Mouse (Mus musculus): ENCODE measurements around the gene Elmo3. TPM values are rescaled to one million over a fixed set of nuclear protein-coding genes. Genes with fewer than 3 reads are reported as not detected.

The Elmo3 gene
- total and polyA plus RNA-seq, 3 experiments, result 0.70 to 2.8 (median 0.73) TPM

DNA sequence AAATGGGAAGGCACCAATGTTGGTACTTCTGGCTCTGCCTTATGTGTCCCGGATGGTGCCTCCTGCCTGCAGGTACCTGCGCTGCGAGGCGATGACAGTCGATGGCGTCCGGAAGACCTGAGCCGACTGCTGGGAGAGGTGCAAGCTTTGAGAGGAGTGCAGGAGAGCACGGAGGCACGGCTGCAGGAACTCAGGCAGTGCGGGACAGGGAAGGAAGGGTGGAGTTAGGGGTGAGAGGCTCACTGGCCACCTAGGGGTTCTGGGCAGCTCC is 34.5 kb upstream of the Elmo3 start:
- Histone ChIP-seq H3K79me2 (replicated peaks; ENCODE audit: control insufficient read depth, insufficient read depth, low read length) (no peaks in the 10 kb centered on the region), H3K27ac (no peak overlapping the region), H3K4me1 (ENCODE audit: control insufficient read depth, insufficient read depth, low read length) (peaks cover 4% of the 10 kb centered on the region; the same call in 1 of the 2 replicates), H3K4me3 (no peak overlapping the region), H3K9ac (ENCODE audit: low read depth, low read length) (no peak overlapping the region), H3K36me3 (ENCODE audit: control insufficient read depth, insufficient read depth, low read length) (no peaks in the 10 kb centered on the region), H3K27me3 (ENCODE audit: control insufficient read depth, insufficient read depth, low read length) (no peaks in the 10 kb centered on the region)
- TF ChIP-seq POLR2A (IDR thresholded peaks at IDR 0.05; ENCODE audit: insufficient read depth, low read depth, low read length) (no peak), CTCF (IDR thresholded peaks at IDR 0.05) (no peak), EP300 (IDR thresholded peaks at IDR 0.05; ENCODE audit: insufficient read depth, low read depth, low read length) (no peak)
- intact Hi-C loops (cut with DNase I), result no loop called here
- DNase-seq, result peak in 1 of 2 experiments; percentile 15
- WGBS, result 34% methylated on average over 11 of the region's 11 CpGs

DNA sequence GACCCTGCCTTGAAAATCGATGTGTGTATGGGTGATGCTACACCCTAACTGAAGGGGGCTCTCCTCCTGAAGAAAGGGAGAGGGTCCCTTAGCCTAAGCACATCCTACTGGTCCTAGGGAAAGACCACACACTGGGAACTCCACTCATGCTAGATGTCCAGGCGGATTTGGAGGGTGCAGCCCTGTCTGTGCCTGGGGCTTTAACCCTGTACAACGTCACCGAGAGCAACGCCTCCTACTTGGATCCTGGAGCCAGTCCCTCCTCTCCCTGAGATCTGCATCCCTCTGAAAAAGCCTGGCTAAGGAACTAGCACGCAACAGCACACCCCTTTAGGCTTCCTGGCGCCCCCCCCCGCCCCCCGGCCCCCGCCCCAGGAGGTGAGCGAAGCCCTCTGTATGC is 30.0 kb upstream of the Elmo3 start:
- H3K27ac ChIP-seq, result no peak overlapping the region
- WGBS, result 11% methylated on average over 11 of the region's 11 CpGs
- no peak for TF ChIP-seq CTCF (IDR thresholded peaks at IDR 0.05)
- no peak for TF ChIP-seq POLR2A (IDR thresholded peaks at IDR 0.05; ENCODE audit: insufficient read depth, low read depth, low read length)
- TF ChIP-seq EP300 (IDR thresholded peaks at IDR 0.05; ENCODE audit: insufficient read depth, low read depth, low read length), result no peak
- H3K27me3 ChIP-seq (ENCODE audit: control insufficient read depth, insufficient read depth, low read length), result no peaks in the 10 kb centered on the region
- no peaks in the 10 kb centered on the region for H3K79me2 ChIP-seq (replicated peaks; ENCODE audit: control insufficient read depth, insufficient read depth, low read length)
- H3K4me1 ChIP-seq (ENCODE audit: control insufficient read depth, insufficient read depth, low read length), result peaks cover 2% of the 10 kb centered on the region; the same call in 1 of the 2 replicates
- intact Hi-C loops (cut with DNase I), result no loop called here
- no peak overlapping the region for H3K9ac ChIP-seq (ENCODE audit: low read depth, low read length)
- H3K4me3 ChIP-seq, result no peak overlapping the region
- DNase-seq, result no peak
- H3K36me3 ChIP-seq (ENCODE audit: control insufficient read depth, insufficient read depth, low read length), result no peaks in the 10 kb centered on the region

DNA sequence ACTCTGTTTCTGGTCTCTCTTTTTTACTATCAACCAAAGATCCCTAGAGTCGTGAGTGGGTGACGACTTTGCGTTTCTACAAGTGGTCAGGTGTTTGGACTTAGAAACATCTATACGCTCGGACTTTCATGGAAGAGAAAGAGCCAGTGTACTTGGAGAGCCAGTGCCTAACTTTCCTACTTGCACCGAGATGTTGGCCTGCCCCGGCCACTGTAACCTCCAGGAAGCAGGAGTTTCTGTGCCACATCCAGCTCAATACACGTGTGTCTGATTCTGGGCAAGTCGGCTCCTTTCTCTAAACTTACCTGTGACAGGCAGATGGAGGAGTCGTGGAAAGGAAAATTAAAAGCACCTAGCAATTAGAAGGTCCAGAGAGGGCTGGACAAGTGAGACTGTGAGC is 29.6 kb upstream of the Elmo3 start, which contains the start of gene Nol3:
Nol3 (plus strand) TSS at position 301 of the 400 bp plus-strand sequence.
- Histone ChIP-seq H3K27me3 (ENCODE audit: control insufficient read depth, insufficient read depth, low read length) (no peaks in the 10 kb centered on the region), H3K4me3 (peak within 1 kb of the TSS; percentile 43), H3K27ac (peak within 1 kb of the TSS; percentile 52), H3K36me3 (ENCODE audit: control insufficient read depth, insufficient read depth, low read length) (no peaks in the 10 kb centered on the region), H3K4me1 (ENCODE audit: control insufficient read depth, insufficient read depth, low read length) (peaks cover 2% of the 10 kb centered on the region; the same call in 1 of the 2 replicates), H3K79me2 (replicated peaks; ENCODE audit: control insufficient read depth, insufficient read depth, low read length) (no peaks in the 10 kb centered on the region), H3K9ac (ENCODE audit: low read depth, low read length) (peak within 1 kb of the TSS; percentile 17)
- no peak for TF ChIP-seq EP300 (IDR thresholded peaks at IDR 0.05; ENCODE audit: insufficient read depth, low read depth, low read length)
- TF ChIP-seq CTCF (IDR thresholded peaks at IDR 0.05), result no peak
- TF ChIP-seq POLR2A (IDR thresholded peaks at IDR 0.05; ENCODE audit: insufficient read depth, low read depth, low read length), result no peak
- no peak for DNase-seq
- whole genome bisulfite sequencing, result 9% methylated on average over 10 of the region's 10 CpGs
- intact Hi-C loops (cut with DNase I), result no loop called here

DNA sequence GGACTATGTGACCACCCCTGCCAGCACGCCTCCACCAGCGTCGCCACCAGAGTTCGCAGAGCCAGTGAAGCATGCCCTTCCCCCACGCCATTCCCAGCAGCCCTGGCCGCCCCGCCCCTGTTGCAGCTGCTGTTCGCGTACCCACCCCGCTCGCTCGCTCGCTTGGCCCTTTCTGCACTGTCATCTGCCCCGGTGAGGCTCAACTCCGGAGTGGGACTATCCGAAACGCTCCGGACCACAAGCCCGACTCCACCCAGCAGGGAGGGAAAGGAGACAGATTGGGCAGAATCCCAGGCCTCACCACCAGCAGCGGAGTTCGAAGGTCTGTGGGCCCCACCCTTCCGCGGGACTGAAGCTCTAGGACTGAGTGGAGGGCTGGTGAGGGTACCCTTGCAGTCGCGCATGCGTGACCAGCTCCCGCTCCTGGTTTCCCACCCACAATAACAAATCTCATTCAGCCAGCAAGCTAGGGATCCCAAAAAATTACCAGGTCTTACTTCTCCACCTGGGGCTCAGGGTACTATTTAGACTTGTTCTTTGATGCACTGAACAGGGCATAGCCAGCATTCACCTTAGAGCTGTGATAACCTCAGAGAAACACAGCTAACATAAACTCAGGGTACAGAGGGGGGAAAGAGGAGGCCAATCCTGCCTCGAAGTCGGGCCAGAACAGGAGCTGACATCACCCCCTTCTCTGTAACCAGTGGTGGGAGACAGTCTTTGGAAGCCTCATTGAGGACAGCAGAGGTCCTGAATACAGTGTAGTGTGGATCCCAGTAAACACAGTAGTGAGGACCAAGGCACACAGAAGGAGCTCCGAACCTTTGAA is 28.9 kb upstream of the Elmo3 start:
- no peaks in the 10 kb centered on the region for H3K36me3 ChIP-seq (ENCODE audit: control insufficient read depth, insufficient read depth, low read length)
- peak overlapping the region; percentile 43 for H3K4me3 ChIP-seq
- H3K27me3 ChIP-seq (ENCODE audit: control insufficient read depth, insufficient read depth, low read length), result no peaks in the 10 kb centered on the region
- peak; percentile 70 to 72 for DNase-seq
- intact Hi-C loops (cut with DNase I), result no loop called here
- peaks cover 2% of the 10 kb centered on the region; the same call in 1 of the 2 replicates for H3K4me1 ChIP-seq (ENCODE audit: control insufficient read depth, insufficient read depth, low read length)
- peak overlapping the region; percentile 52 for H3K27ac ChIP-seq
- WGBS, result 7% methylated on average over 30 of the region's 30 CpGs
- peak overlapping the region; percentile 17 for H3K9ac ChIP-seq (ENCODE audit: low read depth, low read length)
- TF ChIP-seq EP300 (IDR thresholded peaks at IDR 0.05; ENCODE audit: insufficient read depth, low read depth, low read length) (no peak), POLR2A (IDR thresholded peaks at IDR 0.05; ENCODE audit: insufficient read depth, low read depth, low read length) (peak; percentile 27; the same call in 1 of the 2 replicates)
- no peaks in the 10 kb centered on the region for H3K79me2 ChIP-seq (replicated peaks; ENCODE audit: control insufficient read depth, insufficient read depth, low read length)

DNA sequence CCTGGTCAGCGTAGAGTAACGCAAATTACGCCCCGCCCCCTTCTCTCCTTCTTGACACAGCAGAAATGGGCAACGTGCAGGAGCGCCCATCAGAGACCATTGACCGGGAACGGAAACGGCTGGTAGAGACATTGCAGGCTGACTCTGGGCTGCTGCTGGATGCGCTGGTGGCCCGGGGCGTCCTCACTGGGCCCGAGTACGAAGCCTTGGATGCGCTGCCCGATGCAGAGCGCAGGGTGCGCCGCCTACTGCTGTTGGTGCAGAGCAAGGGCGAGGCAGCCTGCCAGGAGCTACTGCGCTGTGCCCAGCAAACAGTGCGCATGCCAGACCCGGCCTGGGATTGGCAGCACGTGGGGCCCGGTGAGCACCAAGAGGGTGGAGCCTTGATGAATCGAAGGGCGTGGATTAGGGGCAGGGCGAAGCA is 26.5 kb upstream of the Elmo3 start:
- H3K9ac ChIP-seq (ENCODE audit: low read depth, low read length), result no peak overlapping the region
- H3K27me3 ChIP-seq (ENCODE audit: control insufficient read depth, insufficient read depth, low read length), result no peaks in the 10 kb centered on the region

DNA sequence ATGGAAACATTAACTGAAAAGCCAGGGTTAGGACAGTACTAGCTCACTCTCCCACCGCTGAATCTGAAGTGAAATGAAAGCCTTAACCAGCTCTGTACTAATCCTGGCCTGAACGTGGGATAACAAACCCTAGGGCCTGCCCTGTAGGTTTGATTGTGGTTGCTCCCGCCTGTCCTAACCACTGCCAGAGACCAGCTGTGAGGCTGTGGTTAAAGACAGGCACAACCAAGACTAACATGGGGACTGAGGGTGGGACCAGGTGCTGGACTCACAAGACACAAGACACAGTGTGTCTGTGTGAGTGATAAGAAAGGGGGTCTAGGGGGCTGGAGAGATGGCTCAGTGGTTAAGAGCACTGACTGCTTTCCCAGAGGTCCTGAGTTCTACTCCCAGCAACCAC is 24.8 kb upstream of the Elmo3 start:
- 84% methylated on average over 3 of the region's 3 CpGs for WGBS
- Histone ChIP-seq H3K9ac (ENCODE audit: low read depth, low read length) (no peak overlapping the region), H3K27me3 (ENCODE audit: control insufficient read depth, insufficient read depth, low read length) (no peaks in the 10 kb centered on the region), H3K4me1 (ENCODE audit: control insufficient read depth, insufficient read depth, low read length) (no peaks in the 10 kb centered on the region), H3K27ac (no peak overlapping the region), H3K36me3 (ENCODE audit: control insufficient read depth, insufficient read depth, low read length) (no peaks in the 10 kb centered on the region), H3K4me3 (no peak overlapping the region), H3K79me2 (replicated peaks; ENCODE audit: control insufficient read depth, insufficient read depth, low read length) (no peaks in the 10 kb centered on the region)
- intact Hi-C loops (cut with DNase I), result no loop called here
- TF ChIP-seq EP300 (IDR thresholded peaks at IDR 0.05; ENCODE audit: insufficient read depth, low read depth, low read length), result no peak
- no peak for TF ChIP-seq POLR2A (IDR thresholded peaks at IDR 0.05; ENCODE audit: insufficient read depth, low read depth, low read length)
- no peak for TF ChIP-seq CTCF (IDR thresholded peaks at IDR 0.05)
- DNase-seq, result no peak

More for the DNA sequence above, 26.5 kb upstream of the Elmo3 start:
- TF ChIP-seq EP300 (IDR thresholded peaks at IDR 0.05; ENCODE audit: insufficient read depth, low read depth, low read length) (no peak), CTCF (IDR thresholded peaks at IDR 0.05) (peak; percentile 52), POLR2A (IDR thresholded peaks at IDR 0.05; ENCODE audit: insufficient read depth, low read depth, low read length) (0 out of 2 replicates have a peak, but pooled peaks have one; percentile 12)
- no peaks in the 10 kb centered on the region for H3K79me2 ChIP-seq (replicated peaks; ENCODE audit: control insufficient read depth, insufficient read depth, low read length)
- H3K36me3 ChIP-seq (ENCODE audit: control insufficient read depth, insufficient read depth, low read length), result no peaks in the 10 kb centered on the region
- H3K4me3 ChIP-seq, result peak overlapping the region; percentile 16; the same call in 1 of the 2 replicates
- DNase-seq, result peak; percentile 80 to 88
- H3K27ac ChIP-seq, result peak overlapping the region; percentile 52; the same call in 1 of the 2 replicates
- WGBS, result 5% methylated on average over 28 of the region's 28 CpGs
- peaks cover 2% of the 10 kb centered on the region; the same call in 1 of the 2 replicates for H3K4me1 ChIP-seq (ENCODE audit: control insufficient read depth, insufficient read depth, low read length)
- intact Hi-C loops (cut with DNase I), result no loop called here
